Mouse (Mus musculus): ENCODE results near the gene Scai.

The Scai gene

DNA sequence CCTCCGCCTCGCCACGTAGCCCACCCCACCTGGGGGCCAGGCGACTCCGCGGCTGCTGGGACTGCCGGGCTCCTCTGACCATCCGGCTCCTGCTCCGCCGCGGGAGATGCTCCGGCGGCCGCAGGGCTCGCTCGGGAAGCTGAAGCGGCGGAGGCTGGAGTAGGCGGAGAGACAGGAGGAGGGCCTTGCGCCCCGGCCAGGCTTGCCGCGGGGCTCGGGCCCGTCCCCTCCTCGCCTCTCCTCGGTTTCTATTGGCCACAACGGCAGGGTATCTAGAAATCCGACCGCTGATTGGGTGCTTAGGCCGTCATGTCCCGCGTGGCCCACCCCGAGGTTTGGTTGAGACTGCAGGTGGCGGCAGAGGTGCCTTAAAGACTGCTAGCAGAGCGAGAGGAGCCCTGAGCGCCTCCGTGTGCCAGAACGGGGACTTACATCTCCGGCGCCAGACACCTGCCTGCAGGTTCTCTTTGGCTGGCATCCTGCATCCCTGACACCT lies at the start of gene Scai:
Gene Scai (minus strand): TSS at position 174 of the 496 bp plus-strand sequence.
- peak; percentile 96 for DNase-seq (ENCODE audit: low spot score)

DNA sequence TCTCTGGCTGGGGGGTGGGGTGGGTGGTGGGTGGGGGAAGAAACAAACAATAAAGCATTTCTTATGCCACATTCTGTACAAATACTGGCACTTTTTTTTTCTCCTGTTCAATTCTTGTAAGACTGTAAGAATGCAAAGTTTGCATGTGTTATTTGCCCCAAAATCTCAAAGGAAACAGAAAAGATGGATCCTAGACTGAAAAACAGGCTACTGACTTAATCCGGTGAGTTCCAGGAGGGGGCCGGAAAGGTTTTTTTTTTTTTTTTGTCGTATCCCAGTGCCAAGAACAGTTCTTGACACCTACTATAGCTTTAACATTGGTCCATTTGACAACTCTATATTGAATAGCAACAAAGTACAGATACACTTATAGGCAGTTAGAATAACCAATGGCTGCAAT lies 36.2 kb upstream of the Scai start:
- no peak for DNase-seq (ENCODE audit: low spot score)

DNA sequence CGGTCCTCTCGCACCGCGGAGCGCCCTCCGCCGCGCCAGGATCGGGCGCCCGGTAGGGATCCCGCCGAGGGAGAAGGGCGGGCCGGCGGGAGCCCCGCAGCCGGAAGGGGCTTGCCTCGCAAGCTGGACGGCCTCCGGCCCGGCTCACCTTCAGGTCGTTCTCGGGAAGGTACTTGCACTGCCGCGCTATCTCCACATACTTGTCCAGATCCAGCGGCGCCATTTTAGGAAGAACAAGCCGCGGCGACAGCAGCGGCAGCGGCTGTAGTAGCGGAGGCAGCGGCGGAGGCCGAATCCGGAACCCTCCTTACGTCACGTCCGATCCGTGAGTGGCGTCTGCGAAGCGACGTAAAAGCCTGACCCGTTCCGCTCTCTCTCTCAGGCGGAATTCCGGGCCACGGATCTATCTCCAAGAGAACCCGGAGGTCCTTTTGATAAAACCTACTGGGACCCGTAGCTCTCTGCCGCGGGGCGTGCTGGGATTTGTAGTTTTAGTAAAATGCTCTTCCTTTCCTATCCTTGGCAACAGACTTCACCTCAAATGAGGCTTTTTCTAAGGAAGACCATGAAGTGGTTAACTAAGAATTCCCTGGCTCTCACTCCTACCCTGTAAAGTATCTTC lies 35.6 kb upstream of the Scai start, which contains the start of gene Ppp6c:
Gene Ppp6c (minus strand): TSS at position 433 of the 622 bp plus-strand sequence.
- DNase-seq (ENCODE audit: low spot score), result peak; percentile 87

DNA sequence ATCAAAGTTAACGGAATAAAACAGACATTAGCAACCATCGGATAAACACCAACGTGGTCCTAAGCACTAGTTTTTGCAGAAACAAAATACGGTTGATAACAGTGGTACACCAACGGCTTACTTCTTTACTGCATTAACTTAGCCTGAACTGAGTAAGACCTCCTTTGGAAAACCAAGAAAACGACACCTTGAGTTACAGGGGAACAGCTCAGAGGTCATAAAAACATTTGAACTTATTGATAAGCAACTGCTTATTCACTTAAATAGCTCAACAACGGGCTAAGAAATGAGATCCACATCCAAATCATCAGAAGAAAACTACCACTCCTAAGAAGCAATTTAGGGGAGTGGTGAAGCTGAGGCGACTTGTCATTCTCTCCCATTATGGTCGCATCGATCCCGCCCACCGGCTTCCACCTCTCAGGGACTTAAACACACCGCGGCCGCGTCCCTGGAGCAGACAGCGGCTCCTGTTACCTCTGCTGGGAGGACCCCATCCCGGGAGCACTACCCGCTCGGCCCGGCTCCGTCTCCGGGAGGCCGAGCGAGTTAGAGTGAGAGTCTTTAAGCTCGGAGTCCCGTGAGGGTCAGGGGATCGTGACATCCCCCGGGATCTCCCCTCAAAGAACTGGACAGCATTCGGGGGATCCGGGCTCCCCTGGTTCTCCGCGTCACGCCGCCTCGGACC lies 34.9 kb upstream of the Scai start:
- DNase-seq (ENCODE audit: low spot score), result peak; percentile 54

DNA sequence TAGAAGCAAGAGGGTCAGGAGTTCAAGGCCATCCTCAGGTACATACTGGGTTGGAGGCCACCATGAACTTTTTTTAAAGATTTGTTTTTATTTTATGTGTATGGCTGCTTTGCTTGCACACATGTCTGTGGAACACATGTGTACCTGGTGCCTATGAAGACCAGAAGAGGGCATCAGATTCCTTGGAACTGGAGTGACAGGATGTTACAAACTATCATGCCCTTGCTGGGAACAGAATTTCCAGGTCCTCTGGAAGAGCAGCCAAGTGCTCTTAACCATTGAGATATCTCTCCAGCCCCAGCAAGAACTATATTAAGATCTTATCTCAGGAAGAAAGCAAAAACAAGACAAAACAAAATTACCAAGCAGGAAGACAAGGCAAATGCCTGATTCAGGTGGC lies 34.1 kb upstream of the Scai start:
- DNase-seq (ENCODE audit: low spot score), result no peak

DNA sequence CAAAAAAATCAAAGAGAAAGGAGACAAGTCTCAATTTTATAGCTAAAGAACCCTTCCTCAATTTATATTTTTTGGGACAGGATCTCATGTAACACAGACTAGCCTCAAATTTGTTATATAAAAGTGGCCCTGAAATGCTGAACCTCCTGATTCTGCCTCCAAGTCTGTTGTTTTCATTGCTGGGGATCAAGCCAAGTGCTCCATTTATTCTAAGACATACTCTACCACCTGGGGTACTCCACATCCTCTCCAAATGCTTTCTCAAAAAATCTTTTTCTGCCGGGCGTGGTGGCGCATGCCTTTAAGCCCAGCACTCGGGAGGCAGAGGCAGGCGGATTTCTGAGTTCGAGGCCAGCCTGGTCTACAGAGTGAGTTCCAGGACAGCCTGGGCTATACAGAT lies 29.5 kb upstream of the Scai start:
- no peak for DNase-seq (ENCODE audit: low spot score)

DNA sequence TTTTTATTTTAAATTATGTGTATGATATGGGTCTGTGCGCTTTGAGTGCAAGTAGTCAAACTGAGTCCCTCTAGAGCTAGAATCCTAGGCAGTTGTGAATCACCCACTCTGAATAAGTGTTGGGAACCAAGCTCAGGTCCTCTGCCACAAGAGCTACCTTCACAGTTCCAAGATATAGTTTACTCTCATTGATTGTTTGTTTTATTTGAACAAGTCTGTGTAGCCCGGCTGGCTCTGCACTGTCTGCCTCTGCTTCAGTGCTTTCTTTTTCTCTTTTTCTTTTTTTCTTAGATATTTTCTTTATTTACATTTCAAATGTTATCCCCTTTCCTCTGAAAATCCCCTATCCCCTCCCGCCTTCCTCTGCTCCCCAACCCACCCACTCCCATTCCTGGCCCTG lies 28.5 kb upstream of the Scai start:
- DNase-seq (ENCODE audit: low spot score), result no peak

DNA sequence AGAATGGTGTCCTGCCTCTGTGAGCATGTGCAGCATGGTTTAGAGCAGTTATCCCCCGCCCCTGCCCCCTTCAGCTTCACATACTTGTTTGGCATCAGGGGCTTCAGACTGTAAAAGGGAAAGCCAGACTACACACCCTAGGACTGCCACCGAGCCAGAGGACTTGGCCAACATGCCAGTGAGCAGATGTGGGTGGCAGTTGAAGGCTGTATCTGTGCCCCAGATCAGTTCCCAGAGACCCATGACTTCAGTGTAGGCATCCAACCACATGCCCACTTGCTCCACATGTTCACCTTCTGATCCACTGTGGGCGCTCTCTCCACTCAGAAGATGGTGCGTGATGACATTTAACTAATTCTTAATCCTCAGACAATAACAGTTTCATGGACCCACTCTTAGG lies 26.6 kb upstream of the Scai start:
- DNase-seq (ENCODE audit: low spot score), result no peak

DNA sequence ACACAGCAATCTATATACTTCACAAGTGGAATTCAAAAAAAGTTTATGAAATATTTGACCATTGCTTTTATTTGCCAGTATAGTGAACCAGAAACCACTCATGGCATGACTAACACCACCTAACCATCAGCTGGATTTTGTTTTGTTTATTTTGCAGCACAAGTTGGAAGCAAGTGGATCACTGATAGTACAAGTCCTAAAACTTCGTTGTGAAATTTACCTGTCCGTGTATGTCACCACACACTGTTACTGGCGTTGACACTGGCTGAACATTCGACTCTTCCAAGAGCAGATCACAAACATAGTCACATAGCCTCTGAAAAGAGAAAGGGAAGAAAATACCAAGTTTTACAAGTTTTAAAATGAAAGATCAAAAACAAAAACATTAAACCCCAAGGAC lies 20.2 kb upstream of the Scai start:
- DNase-seq (ENCODE audit: low spot score), result no peak

DNA sequence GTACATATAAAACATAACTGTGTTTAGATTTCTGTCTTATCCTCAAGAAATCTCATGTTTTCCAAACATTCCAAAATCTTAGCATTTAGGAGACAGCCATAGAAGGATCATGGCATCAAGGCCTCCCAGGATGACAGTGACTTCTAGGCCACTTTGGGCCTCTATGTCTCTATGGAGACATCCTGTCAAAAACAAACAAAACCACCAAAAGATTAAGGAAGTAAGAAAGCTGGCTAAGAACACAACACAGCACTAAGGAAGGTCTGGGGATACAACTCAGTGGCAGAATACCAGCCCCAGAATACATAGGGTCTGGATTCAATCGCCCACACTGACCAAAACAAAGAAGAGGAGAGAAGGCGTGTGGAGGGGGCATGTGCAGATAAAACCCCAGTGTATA lies 12.8 kb upstream of the Scai start:
- no peak for DNase-seq (ENCODE audit: low spot score)

DNA sequence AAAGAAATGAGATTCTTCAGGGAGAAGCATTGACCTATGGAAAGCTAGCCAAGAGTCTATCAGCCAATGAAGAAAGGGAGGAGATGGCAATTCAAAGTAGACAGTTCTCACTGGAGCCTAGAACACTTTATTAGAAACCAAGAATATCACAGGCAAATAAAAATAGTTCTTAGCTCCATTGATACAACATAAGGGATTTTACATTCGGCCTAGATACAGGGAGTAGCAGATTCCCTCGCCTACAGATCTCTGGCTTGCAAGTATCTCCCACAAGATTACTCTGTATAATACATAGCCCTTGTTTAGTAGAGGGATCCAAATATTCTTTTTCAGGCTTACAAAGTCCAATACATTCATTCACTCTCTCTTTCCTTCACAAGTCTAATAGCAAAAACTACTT lies 4.3 kb upstream of the Scai start:
- no peak for DNase-seq (ENCODE audit: low spot score)

DNA sequence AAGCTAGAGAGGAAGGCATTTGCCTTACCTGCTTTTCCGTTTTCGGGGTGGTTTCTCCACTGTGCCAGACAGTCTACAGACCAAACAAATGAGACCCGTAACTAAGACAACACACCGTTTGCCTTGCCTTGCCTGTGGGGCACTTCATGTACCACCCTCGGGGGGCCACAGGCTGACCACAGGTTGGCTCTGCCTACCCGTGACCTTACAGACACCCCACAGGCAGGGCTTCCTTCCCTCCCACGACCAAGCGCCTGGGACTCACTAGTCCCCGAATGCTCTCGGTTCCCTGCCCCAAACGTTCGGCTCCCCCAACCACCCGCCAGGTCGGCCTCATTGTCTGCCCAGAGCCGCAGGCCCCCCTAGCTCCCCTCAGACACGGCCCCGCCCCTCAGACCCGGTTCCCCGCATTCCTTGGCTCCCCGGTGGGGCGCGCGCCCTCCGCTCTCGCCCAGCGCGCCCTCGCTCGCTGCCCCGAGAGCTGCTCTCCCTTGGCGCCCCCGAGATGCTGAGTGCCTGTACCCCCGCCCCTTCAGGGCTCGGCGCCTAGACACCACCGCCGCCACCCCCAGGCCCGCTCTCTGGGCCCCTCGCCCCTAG lies 473 bp downstream of the Scai start:
- peak; percentile 78 for DNase-seq (ENCODE audit: low spot score)

DNA sequence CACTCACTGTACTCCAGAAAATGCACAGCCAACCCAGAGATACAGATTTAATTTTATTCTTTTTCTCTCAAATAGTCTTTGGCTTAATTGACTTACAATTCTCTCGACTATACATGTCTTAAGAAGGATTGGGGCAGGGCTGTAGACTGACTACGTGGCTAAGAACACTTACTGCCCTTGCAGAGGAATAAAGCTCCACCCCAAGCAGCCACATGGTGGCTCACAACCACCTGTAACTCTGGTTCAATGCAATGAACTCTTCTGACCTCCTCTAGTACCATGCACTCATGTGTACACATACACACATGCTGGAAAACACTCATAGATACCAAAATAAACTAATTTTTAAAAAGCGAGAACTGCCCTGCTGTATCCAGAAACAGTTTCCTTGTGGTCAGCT lies 4.6 kb downstream of the Scai start:
- no peak for DNase-seq (ENCODE audit: low spot score)

DNA sequence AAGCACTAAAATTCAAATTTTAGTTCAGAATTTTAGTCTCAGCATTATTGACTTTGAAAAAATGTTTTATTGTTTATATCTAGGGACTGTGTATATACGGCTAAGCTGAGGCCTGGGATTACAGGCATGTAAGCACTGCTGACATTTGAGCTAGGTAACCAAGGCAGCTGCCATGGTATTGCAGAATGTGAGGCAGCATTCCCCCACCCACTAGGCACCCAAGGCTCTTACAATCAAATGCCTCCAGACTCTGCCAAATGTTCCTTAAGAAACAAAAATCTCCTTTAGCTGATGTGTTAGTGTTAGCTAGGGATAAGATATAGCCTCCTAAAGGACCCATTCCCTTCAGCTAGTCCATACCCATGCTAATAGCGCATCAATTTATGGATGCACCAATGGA lies 6.9 kb downstream of the Scai start:
- DNase-seq (ENCODE audit: low spot score), result no peak

DNA sequence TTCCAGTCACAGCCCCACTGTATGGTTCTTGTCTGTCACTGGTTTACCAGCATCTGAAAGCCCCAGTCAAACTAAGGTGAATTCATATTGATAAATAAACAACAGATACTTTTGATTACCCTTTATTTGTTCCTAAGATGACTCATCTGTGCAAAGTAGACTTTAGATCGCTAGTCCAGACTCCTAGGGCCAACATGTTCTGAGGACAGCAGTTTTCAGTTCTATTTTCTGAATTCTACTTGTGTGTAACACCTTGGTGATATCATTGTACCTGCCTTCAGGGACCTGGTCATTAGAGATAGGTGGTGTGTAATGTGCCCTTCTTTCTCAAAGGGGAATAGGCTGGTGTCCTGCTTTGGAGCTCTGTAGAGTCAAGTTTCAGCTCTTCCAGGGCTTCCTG lies 29.5 kb downstream of the Scai start:
- no peak for DNase-seq (ENCODE audit: low spot score)

DNA sequence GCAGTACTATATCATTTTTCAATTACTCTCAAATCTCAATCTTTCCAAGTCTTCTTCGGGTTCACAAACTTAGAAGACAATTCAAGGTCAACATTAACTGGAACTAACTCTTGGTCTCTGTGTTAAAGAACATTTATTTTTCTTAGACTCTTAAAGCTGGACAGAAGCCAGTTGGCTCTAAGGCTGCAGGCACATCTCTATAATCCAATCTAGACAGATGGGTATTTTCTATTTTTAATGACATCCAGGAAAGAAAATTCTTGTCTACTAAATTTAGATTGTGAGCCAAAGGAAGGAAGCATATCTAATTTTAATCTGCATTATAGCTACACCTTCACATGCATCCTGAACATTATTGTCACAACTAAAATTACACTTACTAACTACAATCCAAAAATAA lies 32.6 kb downstream of the Scai start:
- no peak for DNase-seq (ENCODE audit: low spot score)

DNA sequence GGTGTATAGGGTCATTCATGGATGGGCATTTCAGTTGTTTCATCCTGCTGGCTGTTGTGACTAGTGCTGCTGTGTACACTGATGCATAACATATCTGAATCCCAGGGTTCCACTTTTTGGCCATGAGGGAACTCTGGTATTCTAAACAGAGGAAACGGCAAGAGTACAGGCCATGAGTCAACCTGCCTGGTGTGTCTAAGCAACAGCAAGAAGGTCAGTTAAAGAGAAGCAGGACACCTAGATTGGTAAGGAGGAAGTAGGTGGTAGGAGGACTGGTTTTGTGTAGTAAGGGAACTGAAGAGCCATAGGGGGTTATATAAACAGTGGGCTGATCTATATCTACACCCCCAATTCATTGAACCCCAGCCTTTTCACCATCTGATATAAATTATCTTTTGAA lies 33.7 kb downstream of the Scai start:
- no peak for DNase-seq (ENCODE audit: low spot score)

DNA sequence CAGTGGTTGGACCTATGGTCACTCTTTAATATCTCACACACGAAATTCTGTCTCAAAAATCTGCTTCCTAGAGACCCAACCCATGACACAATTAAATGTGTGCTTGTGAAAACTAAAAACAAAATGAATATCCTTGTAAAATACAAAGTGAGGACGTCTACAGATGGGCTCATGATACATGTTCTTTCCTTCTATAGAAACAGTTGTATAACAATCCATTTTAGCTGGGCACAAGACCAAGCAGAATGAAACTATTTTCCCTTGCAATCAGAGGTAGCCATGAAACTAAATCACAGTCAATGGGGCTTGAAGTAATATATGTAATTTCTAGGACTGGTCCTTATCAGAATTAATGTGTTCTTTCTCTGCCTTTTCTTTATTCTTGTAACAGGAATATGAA lies 39.6 kb downstream of the Scai start:
- no peak for DNase-seq (ENCODE audit: low spot score)

DNA sequence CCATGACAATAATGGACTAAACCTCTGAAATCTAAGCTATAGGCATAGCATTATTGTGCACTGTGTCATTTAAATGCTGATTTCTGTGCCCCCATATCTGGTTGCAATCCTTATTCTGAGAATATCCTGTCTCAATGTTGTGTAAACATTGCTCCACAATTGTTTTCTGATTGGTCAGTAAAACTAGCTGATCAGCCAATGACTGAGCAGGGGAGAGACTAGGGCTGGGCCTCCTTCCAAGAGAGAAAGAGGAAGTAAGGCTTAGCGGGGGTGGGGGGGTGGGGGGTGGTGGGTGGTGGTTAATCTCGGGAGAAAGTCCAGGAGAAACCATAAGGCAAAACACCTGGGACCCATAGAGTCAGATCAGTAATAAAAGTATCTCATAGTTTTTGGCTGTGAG lies 42.5 kb downstream of the Scai start:
- DNase-seq (ENCODE audit: low spot score), result no peak

DNA sequence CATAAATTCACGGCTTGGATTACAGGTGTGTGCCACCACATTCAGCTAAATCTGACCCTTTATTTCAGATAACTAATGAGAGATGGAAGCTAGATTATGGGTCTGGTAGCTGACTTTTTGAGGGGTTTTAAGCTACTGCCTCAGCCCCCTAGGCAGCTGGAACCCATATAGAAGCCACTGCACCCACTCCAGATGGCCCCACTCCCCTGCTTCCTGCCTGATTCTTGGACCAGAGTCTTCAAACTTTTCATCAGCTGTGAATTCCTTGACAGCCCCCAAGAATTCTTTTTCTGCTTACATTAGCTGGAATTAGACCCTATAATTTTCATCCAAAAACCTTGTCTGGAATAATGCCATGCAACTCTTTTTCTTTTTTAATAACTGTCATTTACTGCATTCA lies 44.1 kb downstream of the Scai start:
- DNase-seq (ENCODE audit: low spot score), result no peak

DNA sequence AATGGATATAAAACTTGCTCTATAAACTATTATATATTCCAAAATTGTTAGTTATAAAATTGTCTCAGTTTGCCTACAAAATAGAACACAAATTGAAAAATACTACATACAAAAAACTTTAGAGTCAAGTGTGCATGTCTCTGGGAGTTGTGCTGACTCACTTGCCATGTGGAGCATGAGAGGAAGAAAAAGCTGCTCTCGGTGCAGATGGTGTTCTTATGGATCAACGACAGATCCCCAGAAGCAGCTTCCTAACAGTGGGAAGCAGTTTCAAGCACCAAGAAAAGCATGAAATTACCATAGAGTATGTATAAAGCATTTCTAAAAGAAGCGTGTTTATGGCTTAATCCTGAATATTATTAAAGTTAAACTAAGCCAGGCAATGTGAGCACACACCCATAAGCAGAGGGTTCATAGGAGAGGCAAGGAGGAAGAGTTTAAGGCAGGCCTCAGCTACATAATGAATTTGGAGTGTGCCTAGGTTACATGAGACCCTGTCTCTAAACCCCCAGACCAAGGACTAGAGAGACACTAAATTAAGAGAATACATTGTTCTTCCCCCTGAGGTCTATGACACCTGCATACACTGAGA lies 48.1 kb downstream of the Scai start:
- DNase-seq (ENCODE audit: low spot score), result no peak

DNA sequence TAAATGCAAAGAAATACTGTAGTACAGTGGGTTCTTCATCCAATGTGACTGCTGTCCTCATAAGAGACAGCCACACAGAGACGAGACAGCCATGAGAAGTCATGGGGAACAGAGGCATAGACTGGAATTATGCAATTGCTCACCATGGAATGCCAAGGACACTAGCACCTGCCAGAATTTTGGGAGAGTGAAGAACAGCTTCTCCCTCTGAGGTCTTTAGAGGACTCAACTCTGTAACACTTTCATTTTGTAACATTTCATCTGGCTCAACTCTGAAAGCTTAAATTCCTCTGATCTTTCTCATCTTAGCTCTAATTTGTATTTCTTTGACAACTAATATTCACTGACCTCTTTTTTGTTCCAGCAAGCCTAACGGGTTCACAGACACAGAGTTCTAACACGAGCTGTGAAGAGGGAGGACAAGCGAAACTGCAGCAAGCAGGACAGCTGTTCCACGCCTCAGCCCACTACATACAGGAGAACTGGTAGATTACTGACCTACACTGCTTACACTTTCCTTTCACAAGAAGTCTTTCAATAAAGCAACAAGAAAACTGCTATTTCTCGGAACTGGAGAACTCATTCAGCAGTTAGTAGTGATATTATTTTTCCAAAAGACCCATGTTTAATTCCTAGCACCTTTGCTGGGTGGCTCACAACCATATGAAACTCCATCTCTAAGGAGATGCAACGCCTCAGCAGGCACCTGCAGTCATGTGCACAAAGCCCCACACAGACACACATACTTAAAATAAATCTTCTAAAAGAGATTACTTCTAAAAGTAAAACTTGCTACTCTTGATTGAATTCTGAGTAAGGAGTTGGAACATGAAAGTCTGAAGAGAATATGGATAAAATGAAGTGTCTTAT lies 49.7 kb downstream of the Scai start:
- DNase-seq (ENCODE audit: low spot score), result no peak

All from testis, postnatal 10 days (tissue).